Mouse (Mus musculus) embryo, embryonic 10 days (tissue): ENCODE measurements around the gene Wasf2.
"Not testable (repeated sequence)": the region's sequence is repeated elsewhere in the genome, so short reads cannot be mapped to it uniquely, and the experiment has no call there.

ENCODE experiments used
- DNase-seq: peaks from one replicate; pipeline ENCODE4 v3.0.0-alpha.2; 2015; ENCODE audit warnings: low spot score

The Wasf2 gene

DNA sequence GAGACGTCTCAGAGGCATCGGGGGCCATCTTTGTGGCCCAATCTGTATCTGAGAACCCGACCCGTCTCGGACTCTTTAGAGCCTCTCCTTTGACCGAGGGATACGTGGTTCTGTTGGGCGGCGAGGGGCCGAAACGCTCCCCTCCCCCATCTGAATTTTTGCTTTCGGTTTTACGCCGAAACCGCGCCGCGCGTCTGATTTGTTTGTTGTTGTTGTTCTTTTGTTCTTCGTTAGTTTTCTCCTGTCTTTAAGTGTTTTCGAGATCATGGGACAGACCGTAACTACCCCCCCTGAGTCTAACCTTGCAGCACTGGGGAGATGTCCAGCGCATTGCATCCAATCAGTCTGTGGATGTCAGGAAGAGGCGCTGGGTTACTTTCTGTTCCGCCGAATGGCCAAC lies 33.6 kb upstream of the Wasf2 start:
- not testable (repeated sequence) for DNase-seq

DNA sequence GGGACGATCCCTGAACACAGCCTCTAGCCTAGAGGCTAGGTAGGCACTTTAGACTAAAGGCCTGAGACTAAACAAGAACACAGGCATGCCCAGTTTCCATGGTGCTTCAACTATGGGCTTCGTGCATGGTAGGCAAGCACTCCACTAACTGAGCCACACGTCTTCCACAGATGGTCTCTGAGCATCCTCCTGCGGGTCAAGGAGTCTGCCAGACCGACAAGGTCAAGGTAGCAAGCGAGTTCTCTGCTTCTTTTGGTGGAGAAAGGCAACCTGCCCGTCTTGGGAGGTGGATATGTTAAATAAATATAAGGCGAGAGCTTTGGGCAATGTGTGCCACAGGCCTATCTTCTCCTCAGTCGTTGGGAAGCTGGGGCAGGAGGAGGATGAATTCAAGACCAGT lies 28.6 kb upstream of the Wasf2 start:
- DNase-seq, result peak; percentile 3

- peak; percentile 15 for DNase-seq
These were observed 26.6 kb upstream of the Wasf2 start for GRCm38 (mm10) chr4:133103525-133104193.

GRCm38 (mm10) chr4:133104194-133104569 lies 26.1 kb upstream of the Wasf2 start:
- DNase-seq, result no peak

DNA sequence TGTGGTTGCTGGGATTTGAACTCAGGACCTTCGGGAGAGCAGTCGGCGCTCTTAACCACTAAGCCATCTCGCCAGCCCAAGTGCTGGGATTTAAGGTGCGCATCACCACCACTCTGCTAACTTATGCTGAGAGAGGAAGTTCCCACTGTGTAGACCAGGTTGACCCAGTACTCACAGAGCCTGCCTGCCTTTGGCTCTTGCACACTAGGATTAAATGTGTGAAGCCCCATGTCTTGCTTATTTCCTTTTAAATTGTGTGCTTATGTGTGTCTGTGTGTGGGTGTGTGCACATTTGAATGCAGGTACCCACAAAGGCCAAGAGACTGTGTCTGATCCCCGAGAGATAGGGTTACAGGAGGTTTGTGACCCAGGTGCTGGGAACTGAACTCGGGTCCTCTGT lies 23.6 kb upstream of the Wasf2 start:
- no peak for DNase-seq

DNA sequence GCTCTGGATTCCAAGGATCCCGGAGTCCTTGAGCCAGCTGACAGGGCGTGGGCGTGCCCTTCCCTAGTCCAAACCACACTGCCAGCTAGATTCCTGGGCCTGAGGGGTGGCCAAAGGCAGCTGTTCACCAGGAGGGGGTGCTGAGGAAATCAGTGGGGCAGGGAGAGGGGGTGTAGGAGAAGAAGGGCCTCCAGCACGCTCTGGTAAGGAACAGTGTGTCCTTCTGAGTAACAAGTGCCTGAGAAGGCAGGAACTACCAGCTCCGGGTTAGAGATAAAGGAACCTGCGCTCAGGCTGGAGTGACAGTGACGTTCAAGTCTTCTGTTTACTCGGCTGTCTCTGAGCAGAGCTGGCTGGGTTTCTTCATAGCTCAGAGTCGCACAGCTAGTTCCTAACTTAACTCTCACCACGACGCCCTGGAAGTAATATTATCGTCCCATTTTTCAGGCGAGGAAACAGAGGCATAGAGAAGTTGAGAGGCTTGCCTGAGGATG lies 22.5 kb upstream of the Wasf2 start:
- no peak for DNase-seq

DNA sequence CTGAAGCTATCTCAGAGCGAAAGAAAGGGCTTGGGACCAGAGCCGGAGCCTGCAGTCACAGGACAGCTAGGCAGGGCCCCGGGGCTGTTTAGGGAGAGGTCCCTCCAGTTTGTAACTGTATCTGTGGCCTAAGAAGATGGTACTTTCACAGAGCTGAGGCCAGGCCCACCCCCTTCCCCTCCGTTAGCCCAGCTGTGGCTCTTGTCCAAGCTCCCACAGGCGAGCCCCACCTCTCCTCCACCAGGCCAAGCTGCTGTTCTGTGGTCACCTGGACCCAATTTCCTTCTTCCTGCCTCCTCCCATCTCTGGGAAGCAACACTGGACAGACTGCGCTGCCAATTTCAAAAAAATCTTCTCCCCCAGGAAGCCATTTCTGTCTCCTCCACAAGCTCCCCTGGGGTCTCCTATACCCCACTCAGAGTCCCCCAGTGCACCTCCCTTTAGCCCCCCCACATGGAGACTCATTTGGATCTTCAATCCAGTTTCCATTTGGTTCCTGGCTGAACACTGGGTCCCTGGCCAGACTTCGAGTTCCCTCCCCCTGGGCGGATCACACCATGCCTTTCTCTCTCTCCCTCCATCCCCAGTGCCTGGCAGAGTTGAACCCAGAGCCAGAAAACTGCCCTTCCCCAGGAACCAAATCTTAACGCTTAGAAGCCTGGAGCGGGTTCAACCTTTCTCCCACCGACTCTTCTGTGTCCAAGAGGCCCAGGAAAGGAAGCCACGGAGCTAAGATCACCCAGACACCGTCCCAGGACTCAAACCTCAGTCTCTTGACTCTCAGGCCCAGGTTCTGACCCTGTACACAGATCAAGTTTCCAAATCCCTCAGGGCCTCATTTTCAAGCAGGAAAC lies 21.6 kb upstream of the Wasf2 start:
- no peak for DNase-seq

DNA sequence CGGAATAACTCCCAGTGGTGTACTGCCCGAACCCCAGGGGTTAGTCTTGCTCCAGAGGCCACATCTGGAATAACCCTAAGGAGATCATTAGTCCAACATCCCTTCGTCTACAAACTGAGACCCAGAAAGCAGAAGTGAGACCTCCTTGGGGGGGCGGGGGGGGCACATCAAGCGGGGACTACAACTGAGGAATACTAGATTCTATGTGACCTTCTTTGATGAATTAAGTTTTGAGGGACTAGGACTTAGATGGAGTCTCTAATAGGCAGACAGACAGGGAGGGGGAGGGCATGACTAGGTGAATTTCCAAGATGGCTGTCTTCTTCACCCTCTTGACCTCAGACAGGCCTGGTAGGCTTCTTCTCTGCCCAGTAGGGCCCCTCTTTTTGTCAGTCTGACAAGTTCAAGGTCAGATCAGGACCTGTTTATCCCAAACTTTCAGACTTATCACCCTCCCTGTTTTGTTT lies 20.9 kb upstream of the Wasf2 start:
- DNase-seq, result no peak

DNA sequence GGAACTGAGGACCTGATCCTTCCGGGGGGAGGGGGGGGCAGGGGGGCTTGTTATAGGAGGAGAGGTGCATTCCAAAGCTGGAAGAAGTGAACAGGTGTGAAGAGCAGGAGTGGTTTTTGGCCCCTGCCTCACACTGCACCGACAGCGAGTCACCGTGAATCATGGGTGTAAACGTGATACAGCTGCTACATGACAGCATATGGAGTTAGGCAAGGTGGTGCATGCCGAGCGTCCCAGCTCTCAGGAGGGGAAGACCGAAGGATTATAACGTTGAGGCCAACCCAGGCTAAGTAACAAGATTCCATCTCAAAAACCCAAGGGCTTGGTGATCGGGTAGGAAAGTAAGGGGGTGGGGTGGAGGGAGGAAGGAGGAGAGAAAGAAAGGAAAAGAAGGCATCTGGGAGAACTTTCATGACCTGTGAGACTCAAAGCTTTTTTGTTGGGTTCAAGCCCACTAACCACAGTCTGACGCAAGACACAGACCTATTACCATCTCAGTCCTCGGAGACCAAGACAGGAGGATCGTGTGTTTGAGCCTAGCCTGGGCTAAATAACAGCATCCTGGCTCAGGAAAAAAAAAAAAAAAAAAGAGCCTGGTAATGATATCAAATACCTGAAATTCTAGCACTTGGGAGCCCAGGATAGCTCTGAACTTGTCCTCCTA lies 18.0 kb upstream of the Wasf2 start:
- no peak for DNase-seq

- DNase-seq, result no peak
These were observed 16.9 kb upstream of the Wasf2 start for GRCm38 (mm10) chr4:133113351-133113882.

DNA sequence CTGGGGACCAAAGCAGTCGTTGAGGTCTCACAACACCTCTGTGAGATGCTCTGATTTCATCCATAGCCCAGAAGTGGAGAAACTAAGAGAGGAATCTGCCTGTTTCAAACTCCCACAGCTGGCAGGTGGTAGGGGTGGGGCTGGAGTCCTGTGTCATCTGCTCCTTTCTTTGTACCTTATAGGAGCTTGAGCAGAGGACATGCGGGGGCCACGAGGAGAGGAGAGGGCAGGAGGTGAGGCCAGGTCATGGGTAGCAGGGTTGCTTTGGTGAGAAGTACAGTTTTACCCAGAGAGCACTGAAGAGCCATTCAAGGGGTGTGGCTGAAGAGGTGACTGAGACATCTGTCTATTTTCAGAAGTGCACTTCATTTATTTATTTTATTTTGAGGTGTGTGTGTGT lies 15.5 kb upstream of the Wasf2 start:
- no peak for DNase-seq

- DNase-seq, result no peak
These were observed 14.4 kb upstream of the Wasf2 start for GRCm38 (mm10) chr4:133115721-133116429.

GRCm38 (mm10) chr4:133116756-133117470 lies 13.4 kb upstream of the Wasf2 start:
- DNase-seq, result no peak

- DNase-seq, result peak; percentile 78
These were observed 12.5 kb upstream of the Wasf2 start for GRCm38 (mm10) chr4:133117556-133118411.

- DNase-seq, result no peak
These were observed 11.4 kb upstream of the Wasf2 start for GRCm38 (mm10) chr4:133118775-133119375.

- DNase-seq, result no peak
These were observed 10.7 kb upstream of the Wasf2 start for GRCm38 (mm10) chr4:133119579-133119978.

DNA sequence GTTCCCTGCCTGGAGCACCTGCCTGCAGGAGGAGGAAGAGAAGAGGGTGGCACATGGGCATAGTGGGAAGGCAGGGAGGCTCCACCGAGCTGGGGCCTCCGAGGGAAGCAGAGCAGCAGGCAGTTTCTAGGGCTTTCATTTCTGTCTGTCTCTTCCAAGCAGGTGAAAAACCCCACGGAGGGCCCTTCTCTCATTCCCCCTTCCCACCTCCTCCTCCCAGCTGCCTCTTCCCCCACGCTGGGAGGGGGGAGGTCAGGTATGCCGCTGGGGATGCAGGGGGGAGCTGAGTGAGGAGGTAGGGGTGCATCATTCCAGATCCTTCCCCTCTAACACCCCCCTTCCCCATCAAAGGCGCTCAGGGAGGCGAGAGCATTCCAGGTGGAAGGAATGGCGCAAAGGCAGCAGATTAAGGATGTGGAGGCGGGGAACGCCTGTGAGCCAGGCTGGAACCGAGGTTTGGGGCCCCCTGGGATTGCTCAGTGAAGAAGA lies 9.4 kb upstream of the Wasf2 start:
- no peak for DNase-seq

GRCm38 (mm10) chr4:133121416-133121815 lies 8.9 kb upstream of the Wasf2 start:
- no peak for DNase-seq

GRCm38 (mm10) chr4:133121974-133122637 lies 8.2 kb upstream of the Wasf2 start:
- no peak for DNase-seq
